Mouse (Mus musculus) MEL (cell line): Measurements from ENCODE around the gene Daglb.

Experiments used
- CHD1 ChIP-seq: IDR thresholded peaks from 2 replicates; pipeline ENCODE4 v1.6.1; 2012; ENCODE audit warnings: low read depth, mild to moderate bottlenecking, inconsistent platforms, low read length, improper control_type of control experiment
- CTCF ChIP-seq, 3 experiments: IDR thresholded peaks in 2 of 3; conservative IDR thresholded peaks in 1 of 3; 2 replicates each; pipeline ENCODE4 v1.5.1; 2011 to 2012; ENCODE audit warnings: low read length in 3 of 3, low read depth in 2 of 3, mild to moderate bottlenecking in 2 of 3, improper control_type of control experiment in 1 of 3, inconsistent platforms in 1 of 3, mixed read lengths in 1 of 3, moderate library complexity in 1 of 3; ENCODE audit not compliant: control insufficient read depth in 1 of 3, insufficient read depth in 1 of 3, poor library complexity in 1 of 3, severe bottlenecking in 1 of 3
- ELF1 ChIP-seq: IDR thresholded peaks from 2 replicates; pipeline ENCODE4 v1.6.1; 2014; ENCODE audit warnings: low read depth, mild to moderate bottlenecking, inconsistent platforms, low read length, improper control_type of control experiment, moderate library complexity
- NELFE ChIP-seq: IDR thresholded peaks from 2 replicates; pipeline ENCODE4 v1.6.1; 2011; ENCODE audit warnings: low read depth, low read length, improper control_type of control experiment
- RAD21 ChIP-seq: IDR thresholded peaks from 2 replicates; pipeline ENCODE4 v1.6.1; 2011; ENCODE audit warnings: mild to moderate bottlenecking, low read depth, low read length, improper control_type of control experiment
- USF1 ChIP-seq: IDR thresholded peaks from 2 replicates; pipeline ENCODE4 v1.6.1; 2014; ENCODE audit warnings: low read depth, mild to moderate bottlenecking, inconsistent platforms, low read length, improper control_type of control experiment, moderate library complexity
- ZMIZ1 ChIP-seq: IDR thresholded peaks from 2 replicates; pipeline ENCODE4 v1.6.1; 2012; ENCODE audit warnings: low read depth, mild to moderate bottlenecking, inconsistent platforms, low read length, improper control_type of control experiment, moderate library complexity

GRCm38 (mm10) chr5:143484955-143485354 lies 20.6 kb downstream of the Daglb start:
- no peak for TF ChIP-seq ZMIZ1
- TF ChIP-seq CTCF (IDR thresholded peaks at IDR 0.05 in 2 of 3, conservative IDR thresholded peaks at IDR 0.05 in 1 of 3; ENCODE audit: control insufficient read depth in 1 of 3, insufficient read depth in 1 of 3, low read depth in 2 of 3, low read length in 3 of 3, poor library complexity in 1 of 3, severe bottlenecking in 1 of 3) = no peak
- no peak for TF ChIP-seq NELFE
- TF ChIP-seq RAD21 = no peak
- TF ChIP-seq CHD1 = no peak
- no peak for TF ChIP-seq ELF1
- TF ChIP-seq USF1 = no peak
